Mouse (Mus musculus) hindbrain, embryonic 12.5 days (tissue): ENCODE results near the gene Arhgef7. TPM values are rescaled to one million over a fixed set of nuclear protein-coding genes. Genes with fewer than 3 reads are reported as not detected.

Experiments
- polyA plus RNA-seq: library from polyadenylated mRNA; unstranded; fragments of >200 nt; fragmentation: Nextera tagmentation; extraction: Ambion mirVana; gene quantifications from 2 replicates; pipeline ENCODE4 v1.2.1, GENCODE M21; 2016

The Arhgef7 gene
- polyA plus RNA-seq, 1 experiment from 2014 or later, result 73.9 TPM

Other genes starting within 250 kb of the Arhgef7 start
- gene Rab20, start 249.0 kb upstream of the Arhgef7 start, polyA plus RNA-seq, result 0.79 and 1.6 TPM in 2 replicates
- gene Naxd, start 230.2 kb upstream of the Arhgef7 start, polyA plus RNA-seq, result 109 and 121 TPM in 2 replicates
- gene Cars2, start 176.9 kb upstream of the Arhgef7 start, polyA plus RNA-seq, result 17.9 and 20.6 TPM in 2 replicates
- 53.4 and 57.5 TPM in 2 replicates for gene Ing1, start 172.2 kb upstream of the Arhgef7 start, polyA plus RNA-seq
- 99.9 and 110 TPM in 2 replicates for gene Ankrd10, start 92.0 kb upstream of the Arhgef7 start, polyA plus RNA-seq
- gene 1700016D06Rik, start 26.7 kb upstream of the Arhgef7 start, polyA plus RNA-seq, result not detected in 2 replicates
- gene Tex29, start 112.8 kb downstream of the Arhgef7 start, polyA plus RNA-seq, result 0.27 TPM in 1 of 2 replicates, not detected in the other